ENCODE assay signal across 9 mouse cellular contexts in genomic region chr10:69571972-69572371, GRCm38 (mm10).
DNase-seq lines count a peak whose midpoint lies in the region; ATAC-seq lines count a peak whose summit lies in the region.
"Had no signal": no experiment of that assay in that cellular context is flagged by ENCODE, and none has a peak within 500 bp of the region (broad histone marks: within the 10 kb centered on the region; RNA-seq: fewer than 3 reads in every experiment).

No protein-coding gene starts in this region.

- WGBS in lung, embryonic 16.5 days, result 4% methylated on average over 9 of the region's 9 CpGs
- 2% methylated on average over 9 of the region's 9 CpGs for WGBS in forebrain, embryonic 11.5 days
- 3% methylated on average over 9 of the region's 9 CpGs for WGBS in liver, embryonic 12.5 days (ENCODE audit: insufficient replicate concordance)
- 2% methylated on average over 9 of the region's 9 CpGs for WGBS in stomach, embryonic 16.5 days

- H3K9me3 ChIP-seq in lung, embryonic 16.5 days (ENCODE audit: control insufficient read depth, low read length), result no peaks in the 10 kb centered on the region
- no peaks in the 10 kb centered on the region for H3K9me3 ChIP-seq in forebrain, embryonic 11.5 days (ENCODE audit: control insufficient read depth, low read length)
- H3K9me3 ChIP-seq in liver, embryonic 12.5 days (replicated peaks), result no peaks in the 10 kb centered on the region
- H3K9me3 ChIP-seq in stomach, embryonic 16.5 days (replicated peaks; ENCODE audit: control insufficient read depth, low read length), result no peaks in the 10 kb centered on the region

- H3K36me3 ChIP-seq in lung, embryonic 16.5 days (ENCODE audit: control insufficient read depth, insufficient read depth, low read length), result no peaks in the 10 kb centered on the region
- H3K36me3 ChIP-seq in forebrain, embryonic 11.5 days (ENCODE audit: control insufficient read depth, insufficient read depth, low read length), result no peaks in the 10 kb centered on the region
- H3K36me3 ChIP-seq in liver, embryonic 12.5 days, result no peaks in the 10 kb centered on the region
- no peaks in the 10 kb centered on the region for H3K36me3 ChIP-seq in stomach, embryonic 16.5 days (ENCODE audit: control insufficient read depth, insufficient read depth, low read length)

- no peak overlapping the region for H3K27ac ChIP-seq in lung, embryonic 16.5 days (ENCODE audit: low read length)
- H3K27ac ChIP-seq in forebrain, embryonic 11.5 days (ENCODE audit: low read depth, low read length), result no peak overlapping the region
- H3K27ac ChIP-seq in liver, embryonic 12.5 days, result no peak overlapping the region
- H3K27ac ChIP-seq in stomach, embryonic 16.5 days (ENCODE audit: low read length), result no peak overlapping the region

- H3K4me1 ChIP-seq in lung, embryonic 16.5 days (replicated peaks; ENCODE audit: control insufficient read depth, insufficient read depth, low read length), result peaks cover 8% of the 10 kb centered on the region; the same call in 1 of the 2 replicates
- H3K4me1 ChIP-seq in forebrain, embryonic 11.5 days (replicated peaks; ENCODE audit: control insufficient read depth, insufficient read depth, low read length), result peaks cover 13% of the 10 kb centered on the region; the same call in 1 of the 2 replicates
- H3K4me1 ChIP-seq in liver, embryonic 12.5 days, result peaks cover 3% of the 10 kb centered on the region; the same call in 1 of the 2 replicates
- H3K4me1 ChIP-seq in stomach, embryonic 16.5 days (ENCODE audit: control insufficient read depth, insufficient read depth, low read length), result peaks cover 16% of the 10 kb centered on the region

- DNase-seq in lung, postnatal 10 days, result no peak
- DNase-seq in forebrain, embryonic 11.5 days (ENCODE audit: low spot score), result no peak
- no peak for DNase-seq in layer of hippocampus, postnatal 25 days (ENCODE audit: extremely low spot score in 1 of 2, low spot score in 1 of 2)
- DNase-seq in spleen, postnatal 14 days (ENCODE audit: low spot score in 2 of 2), result no peak
- DNase-seq in testis, postnatal 10 days (ENCODE audit: low spot score), result no peak
- DNase-seq: kidney, postnatal 25 days had no signal

- H3K4me2 ChIP-seq in lung, embryonic 16.5 days (ENCODE audit: low read depth, low read length), result peak overlapping the region; percentile 61
- H3K4me2 ChIP-seq in forebrain, embryonic 11.5 days (ENCODE audit: low read depth, low read length, severe bottlenecking), result peak overlapping the region; percentile 42
- H3K4me2 ChIP-seq in liver, embryonic 12.5 days, result peak overlapping the region; percentile 48
- peak overlapping the region; percentile 61 for H3K4me2 ChIP-seq in stomach, embryonic 16.5 days (ENCODE audit: low read depth, low read length)

- peak overlapping the region; percentile 53 for H3K4me3 ChIP-seq in lung, embryonic 16.5 days (ENCODE audit: low read length)
- peak overlapping the region; percentile 19 for H3K4me3 ChIP-seq in forebrain, embryonic 11.5 days (ENCODE audit: low read depth, low read length)
- no peak overlapping the region for H3K4me3 ChIP-seq in liver, embryonic 12.5 days
- H3K4me3 ChIP-seq in stomach, embryonic 16.5 days (replicated peaks; ENCODE audit: low read length), result peak overlapping the region; percentile 41

- no peak for ATAC-seq in lung, embryonic 16.5 days (ENCODE audit: low read depth)
- ATAC-seq in forebrain, embryonic 11.5 days (replicated peaks; ENCODE audit: low FRiP score), result no peak
- ATAC-seq in liver, embryonic 12.5 days, result no peak
- no peak for ATAC-seq in stomach, embryonic 16.5 days (ENCODE audit: insufficient read depth, low FRiP score)

- no peaks in the 10 kb centered on the region; the same call in 1 of the 2 replicates for H3K27me3 ChIP-seq in lung, embryonic 16.5 days (ENCODE audit: control insufficient read depth, insufficient read depth, low read depth, low read length)
- peaks cover 11% of the 10 kb centered on the region for H3K27me3 ChIP-seq in forebrain, embryonic 11.5 days (ENCODE audit: control insufficient read depth, insufficient read depth, low read length)
- H3K27me3 ChIP-seq in liver, embryonic 12.5 days (replicated peaks), result peaks cover 54% of the 10 kb centered on the region
- no peaks in the 10 kb centered on the region for H3K27me3 ChIP-seq in stomach, embryonic 16.5 days (ENCODE audit: control insufficient read depth, insufficient read depth, low read length)

- no peak overlapping the region for H3K9ac ChIP-seq in lung, embryonic 16.5 days (ENCODE audit: low read length)
- no peak overlapping the region for H3K9ac ChIP-seq in forebrain, embryonic 11.5 days (ENCODE audit: low read length)
- H3K9ac ChIP-seq in liver, embryonic 12.5 days, result no peak overlapping the region
- H3K9ac ChIP-seq in stomach, embryonic 16.5 days (ENCODE audit: low read length), result no peak overlapping the region; the same call in 1 of the 2 replicates
